Mouse (Mus musculus) ovary, postnatal 36 days (tissue): ENCODE measurements around the gene Fastkd3.
"Not testable (repeated sequence)": the region's sequence is repeated elsewhere in the genome, so short reads cannot be mapped to it uniquely, and the experiment has no call there.

ENCODE experiments used
- DNase-seq: peaks from one replicate; pipeline ENCODE4 v3.0.0; 2022; ENCODE audit warnings: low spot score, mixed read lengths

The Fastkd3 gene

DNA sequence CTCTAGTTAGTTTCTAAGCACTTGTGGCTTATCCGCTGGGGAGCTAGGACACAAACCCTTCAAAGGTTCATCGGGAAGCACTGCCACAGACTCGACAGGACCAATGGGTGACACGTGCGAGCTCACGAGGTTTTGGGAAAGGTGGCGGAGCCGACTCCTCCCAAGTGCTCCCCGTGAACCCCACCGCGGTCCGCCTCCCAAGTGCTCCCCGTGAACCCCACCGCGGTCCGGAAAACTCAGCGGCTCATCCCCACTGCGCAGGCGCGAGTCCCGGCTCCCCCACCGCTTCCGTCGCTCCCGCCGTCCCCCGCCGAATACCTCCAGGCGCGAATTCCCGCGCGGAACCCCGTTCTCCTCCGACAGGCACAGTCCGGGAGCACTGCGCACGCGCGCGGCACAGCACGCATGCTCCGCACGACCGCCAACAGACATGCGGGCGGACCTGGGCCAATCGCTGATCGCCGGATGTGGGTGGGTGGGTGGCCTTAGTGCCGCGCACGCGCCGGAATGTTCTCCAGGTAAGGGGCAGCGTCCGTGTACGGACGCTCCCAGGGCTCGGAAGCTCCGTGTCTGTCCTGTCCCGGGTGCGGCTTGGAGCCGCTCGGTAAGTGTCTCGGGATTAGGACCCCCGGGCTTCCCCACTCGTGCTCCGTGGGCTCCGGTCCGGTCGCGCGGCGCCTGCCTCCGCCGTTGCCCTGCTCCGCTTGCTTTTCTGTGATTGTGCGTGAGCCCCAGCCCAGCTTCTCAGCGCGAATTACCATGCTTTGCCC, at the start of gene Fastkd3, which contains the start of gene Mtrr:
TSS of gene Fastkd3 (plus strand) at position 488 of the 770 bp plus-strand sequence.
TSS of gene Mtrr (minus strand) at position 403 of the 770 bp plus-strand sequence.
- peak; percentile 98 for DNase-seq

- not testable (repeated sequence) for DNase-seq
These were observed 28.6 kb upstream of the Fastkd3 start for GRCm38 (mm10) chr13:68553391-68553790.

GRCm38 (mm10) chr13:68568110-68568509, 13.9 kb upstream of the Fastkd3 start:
- DNase-seq, result no peak

DNA sequence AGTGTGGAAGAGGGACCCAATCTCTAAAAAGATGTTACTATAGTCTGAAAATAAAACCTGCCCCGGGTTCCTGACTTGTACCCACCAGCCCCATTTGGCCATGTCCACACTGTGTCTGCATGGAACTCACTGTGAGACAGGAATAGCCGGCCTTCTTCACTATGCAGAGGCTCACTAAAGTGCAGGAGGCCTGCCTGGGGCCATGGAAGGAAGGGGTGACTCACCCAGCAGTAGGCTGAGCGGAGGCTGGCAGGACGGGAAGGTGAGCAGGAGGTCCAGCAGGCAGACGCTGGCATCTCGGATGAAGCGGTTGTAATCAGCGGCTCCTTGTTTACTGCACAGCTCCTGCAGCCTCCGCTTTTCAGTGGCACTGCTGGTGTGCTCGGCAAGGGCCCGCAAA, 13.5 kb upstream of the Fastkd3 start:
- DNase-seq, result no peak

GRCm38 (mm10) chr13:68569589-68570336, 12.3 kb upstream of the Fastkd3 start:
- peak; percentile 39 for DNase-seq

- DNase-seq, result no peak
These were observed 9.8 kb upstream of the Fastkd3 start for GRCm38 (mm10) chr13:68572247-68572646.

GRCm38 (mm10) chr13:68572966-68573913, 8.8 kb upstream of the Fastkd3 start:
- peak; percentile 25 for DNase-seq

- DNase-seq, result no peak
These were observed 7.6 kb upstream of the Fastkd3 start for GRCm38 (mm10) chr13:68574398-68574797.

GRCm38 (mm10) chr13:68577945-68578344, 4.1 kb upstream of the Fastkd3 start:
- DNase-seq, result peak; percentile 68

- DNase-seq, result no peak
These were observed 821 bp upstream of the Fastkd3 start for GRCm38 (mm10) chr13:68581086-68581740.

- DNase-seq, result no peak
These were observed 415 bp downstream of the Fastkd3 start for GRCm38 (mm10) chr13:68582517-68582780.

GRCm38 (mm10) chr13:68583961-68584360, 1.9 kb downstream of the Fastkd3 start:
- no peak for DNase-seq

DNA sequence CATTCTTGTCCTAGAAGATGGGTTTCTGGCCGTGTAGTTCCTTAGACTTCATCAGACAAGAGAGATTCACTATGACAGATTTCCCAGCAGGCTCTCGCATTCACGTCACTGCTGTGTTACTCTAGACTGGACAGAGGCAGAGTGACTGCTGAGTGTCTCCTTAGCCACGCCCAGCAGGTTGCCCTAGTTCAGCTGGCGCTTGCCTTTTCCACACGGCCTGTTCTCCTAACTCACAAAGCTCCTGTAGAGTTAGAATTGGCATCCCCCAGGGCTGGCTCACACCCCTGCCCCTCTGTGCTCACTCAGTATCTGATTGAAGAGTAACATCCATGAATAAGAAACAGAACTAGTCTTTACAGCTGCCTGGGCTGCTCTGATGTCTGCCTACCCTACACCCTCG, 3.4 kb downstream of the Fastkd3 start:
- DNase-seq, result no peak

DNA sequence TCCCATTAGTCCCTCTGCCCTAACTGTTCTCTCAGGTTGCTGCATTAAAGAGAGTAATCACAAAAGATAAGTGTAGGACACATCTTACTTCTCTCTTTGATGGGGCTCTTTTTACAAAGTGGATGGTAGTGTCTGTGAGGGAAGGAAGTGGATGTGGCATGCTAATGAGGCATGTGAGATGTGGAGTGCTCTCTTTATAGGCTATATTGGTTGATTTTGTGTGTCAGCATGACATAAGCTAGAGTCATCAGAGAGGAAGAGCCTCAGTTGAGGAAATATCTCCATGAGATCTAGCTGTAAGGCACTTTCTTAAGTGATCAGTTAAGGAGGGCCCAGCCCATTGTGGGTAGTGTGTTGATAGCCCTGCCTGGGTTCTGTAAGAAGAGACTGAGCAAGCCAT, 6.3 kb downstream of the Fastkd3 start:
- DNase-seq, result no peak

DNA sequence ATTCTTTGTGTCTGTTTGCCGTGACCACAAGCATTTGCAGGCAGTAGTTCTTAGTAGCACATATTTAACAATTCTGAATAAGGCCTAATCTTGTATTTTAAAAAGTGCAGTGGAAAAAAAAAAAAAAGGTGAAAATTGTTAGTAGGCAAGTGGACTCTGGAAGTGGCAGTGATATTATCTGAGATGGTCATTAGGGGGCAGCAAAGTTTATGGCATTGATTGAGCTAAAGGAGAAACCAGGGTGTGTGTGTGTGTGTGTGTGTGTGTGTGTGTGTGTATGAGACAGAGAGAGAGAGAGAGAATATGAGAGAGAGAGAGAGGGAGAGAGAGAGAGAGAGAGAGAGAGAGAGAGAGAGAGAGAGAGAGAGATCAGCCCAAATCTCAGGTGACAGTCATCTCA, 11.8 kb downstream of the Fastkd3 start:
- no peak for DNase-seq

- no peak for DNase-seq
These were observed 15.2 kb downstream of the Fastkd3 start, which contains the start of gene 1700001L19Rik for GRCm38 (mm10) chr13:68597199-68597598. TSS of gene 1700001L19Rik (plus strand) at chr13:68597421.

- DNase-seq, result no peak
These were observed 15.6 kb downstream of the Fastkd3 start for GRCm38 (mm10) chr13:68597667-68598066.

- DNase-seq, result no peak
These were observed 16.9 kb downstream of the Fastkd3 start for GRCm38 (mm10) chr13:68598953-68599352.

DNA sequence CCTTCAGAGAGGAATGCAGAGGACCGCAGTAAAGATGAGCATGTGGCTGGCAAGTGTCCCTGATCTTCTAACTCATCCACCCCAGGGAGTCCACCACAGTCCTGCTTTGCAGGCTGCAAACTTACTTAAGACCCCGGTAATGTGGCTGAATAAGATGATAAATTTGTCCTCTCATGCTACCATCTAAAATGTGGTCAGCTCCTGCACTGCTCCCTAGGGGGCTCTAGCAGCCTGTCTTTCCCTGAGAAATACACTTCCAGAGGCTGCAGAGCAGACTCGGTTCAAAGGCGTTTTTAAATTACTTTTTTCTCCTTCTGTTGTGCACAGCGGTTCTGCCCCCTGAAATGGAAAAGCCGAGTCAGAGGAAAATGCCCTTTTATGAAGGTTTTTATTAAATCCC, 19.1 kb downstream of the Fastkd3 start:
- no peak for DNase-seq

- DNase-seq, result no peak
These were observed 21.1 kb downstream of the Fastkd3 start for GRCm38 (mm10) chr13:68603085-68603484.

GRCm38 (mm10) chr13:68605689-68606126, 23.7 kb downstream of the Fastkd3 start:
- DNase-seq, result peak; percentile 37
